17 mouse cellular contexts compared by ENCODE assay signal in genomic region chr3:133169737-133170136, GRCm38 (mm10).
A peak's percentile ranks its signal among the peaks of the same experiment; 100 is the strongest.
DNase-seq lines count a peak whose midpoint lies in the region; ATAC-seq and TF ChIP-seq lines count a peak whose summit lies in the region.
"Had no signal": no experiment of that assay in that cellular context is flagged by ENCODE, and none has a peak within 500 bp of the region (broad histone marks: within the 10 kb centered on the region; RNA-seq: fewer than 3 reads in every experiment).

No protein-coding gene starts in this region.

- H3K27ac ChIP-seq in limb, embryonic 14.5 days (replicated peaks; ENCODE audit: low read depth, low read length) = no peak overlapping the region
- no peak overlapping the region for H3K27ac ChIP-seq in limb, embryonic 10.5 days
- H3K27ac ChIP-seq: hindbrain, embryonic 10.5 days; limb, embryonic 13.5 days; stomach, embryonic 15.5 days had no signal

- no peaks in the 10 kb centered on the region for H3K4me1 ChIP-seq in limb, embryonic 14.5 days (ENCODE audit: control insufficient read depth, insufficient read depth, low read length)
- no peaks in the 10 kb centered on the region for H3K4me1 ChIP-seq in limb, embryonic 10.5 days
- H3K4me1 ChIP-seq: hindbrain, embryonic 10.5 days; limb, embryonic 13.5 days; stomach, embryonic 15.5 days had no signal

- ATAC-seq in cerebellum, adult (ENCODE audit: insufficient number of reproducible peaks, low FRiP score, low TSS enrichment) = peak; percentile 21; the same call in 1 of the 2 replicates
- ATAC-seq in limb, embryonic 14.5 days (ENCODE audit: low FRiP score, low read depth) = no peak
- ATAC-seq: activated CD4-positive, CD25-positive, alpha-beta regulatory T cell, adult 4 months; intestine, postnatal 0 days had no signal

- no peak overlapping the region for H3K9ac ChIP-seq in limb, embryonic 14.5 days (ENCODE audit: low read depth, low read length, severe bottlenecking)
- H3K9ac ChIP-seq: limb, embryonic 13.5 days; stomach, embryonic 15.5 days had no signal

- no peak for TF ChIP-seq POLR2A in limb, embryonic 14.5 days (IDR thresholded peaks at IDR 0.05; ENCODE audit: borderline replicate concordance, extremely low read depth, insufficient read depth, insufficient read length)

- H3K4me2 ChIP-seq in limb, embryonic 14.5 days (replicated peaks; ENCODE audit: low read depth, low read length, severe bottlenecking) = no peak overlapping the region
- H3K4me2 ChIP-seq: limb, embryonic 13.5 days; stomach, embryonic 15.5 days had no signal

- 84% methylated on average over 7 of the region's 7 CpGs for WGBS in limb, embryonic 14.5 days
- WGBS in limb, embryonic 10.5 days = 91% methylated on average over 7 of the region's 7 CpGs

- H3K9me3 ChIP-seq in limb, embryonic 14.5 days (ENCODE audit: control insufficient read depth, low read length) = no peaks in the 10 kb centered on the region
- no peaks in the 10 kb centered on the region for H3K9me3 ChIP-seq in limb, embryonic 10.5 days (replicated peaks)
- H3K9me3 ChIP-seq: hindbrain, embryonic 10.5 days; limb, embryonic 13.5 days; stomach, embryonic 15.5 days had no signal

- no peak for DNase-seq in cerebellum, adult 11 months
- DNase-seq in frontal cortex, postnatal 36 days (ENCODE audit: low spot score in 2 of 2) = peak; percentile 42 to 60
- DNase-seq in frontal cortex, postnatal 10 days (ENCODE audit: low spot score in 2 of 2) = no peak
- peak; percentile 5 for DNase-seq in limb, embryonic 14.5 days (ENCODE audit: low spot score)
- DNase-seq in limb, embryonic 10.5 days (ENCODE audit: low spot score) = no peak
- peak; percentile 51 for DNase-seq in right cerebral cortex, postnatal 25 days
- DNase-seq in embryo, embryonic 9.5 days (ENCODE audit: extremely low spot score) = no peak
- DNase-seq: embryo, embryonic 11 days; kidney, postnatal 4 days; lung, adult 18-20 months; thymus, postnatal 25 days had no signal

- no peaks in the 10 kb centered on the region for H3K27me3 ChIP-seq in limb, embryonic 14.5 days (ENCODE audit: control insufficient read depth, insufficient read depth, low read length)
- no peaks in the 10 kb centered on the region for H3K27me3 ChIP-seq in limb, embryonic 10.5 days (ENCODE audit: low read depth, poor library complexity, severe bottlenecking)
- H3K27me3 ChIP-seq: limb, embryonic 13.5 days; stomach, embryonic 15.5 days had no signal

- H3K36me3 ChIP-seq in limb, embryonic 14.5 days (ENCODE audit: control insufficient read depth, insufficient read depth, low read length) = no peaks in the 10 kb centered on the region
- H3K36me3 ChIP-seq in limb, embryonic 10.5 days = no peaks in the 10 kb centered on the region
- H3K36me3 ChIP-seq: hindbrain, embryonic 10.5 days; limb, embryonic 13.5 days; stomach, embryonic 15.5 days had no signal

- no peak overlapping the region for H3K4me3 ChIP-seq in limb, embryonic 14.5 days (replicated peaks; ENCODE audit: low read length)
- H3K4me3 ChIP-seq in limb, embryonic 10.5 days = no peak overlapping the region
- H3K4me3 ChIP-seq: hindbrain, embryonic 10.5 days; limb, embryonic 13.5 days; stomach, embryonic 15.5 days had no signal

Comparison
In these comparisons a context has a peak if more than half of its experiments do, and no peak if none do; other contexts are left out.
1. DNase-seq: peak in frontal cortex, postnatal 36 days (2 of 2), limb, embryonic 14.5 days (single experiment) and right cerebral cortex, postnatal 25 days (single experiment); none in cerebellum, adult 11 months (single experiment), frontal cortex, postnatal 10 days (0 of 2), limb, embryonic 10.5 days (single experiment) and embryo, embryonic 9.5 days (single experiment).